Mouse (Mus musculus): ENCODE measurements around the gene Sod1. TPM values are rescaled to one million over a fixed set of nuclear protein-coding genes. Genes with fewer than 3 reads are reported as not detected.

Gene Sod1
- 1,220 and 1,387 TPM in 2 replicates for polyA plus RNA-seq (2014; fragmentation: Nextera tagmentation; extraction: Ambion mirVana)

- 2% methylated on average over 63 of the region's 63 CpGs for WGBS
- Histone ChIP-seq H3K27me3 (ENCODE audit: control insufficient read depth, insufficient read depth, low read length) (no peaks in the 10 kb centered on the region), H3K36me3 (ENCODE audit: control insufficient read depth, insufficient read depth, low read length) (peaks cover 21% of the 10 kb centered on the region; the same call in 1 of the 2 replicates), H3K4me3 (ENCODE audit: low read length) (peak within 1 kb of the TSS; percentile 93), H3K4me2 (replicated peaks; ENCODE audit: low read depth, low read length) (peak within 1 kb of the TSS; percentile 83), H3K9ac (ENCODE audit: low read depth, low read length) (peak within 1 kb of the TSS; percentile 90), H3K27ac (ENCODE audit: low read depth, low read length) (peak within 1 kb of the TSS; percentile 93), H3K9me3 (ENCODE audit: control insufficient read depth, low read length) (no peaks in the 10 kb centered on the region), H3K4me1 (ENCODE audit: control insufficient read depth, insufficient read depth, low read length) (peaks cover 7% of the 10 kb centered on the region)
- peak; percentile 97 for ATAC-seq (ENCODE audit: low FRiP score, low TSS enrichment)
Observed at GRCm38 (mm10) chr16:90220026-90220891, at the start of gene Sod1. Sod1 (plus strand) TSS chr16:90220754.

GRCm38 (mm10) chr16:90171416-90171815 lies 49.1 kb upstream of the Sod1 start:
- H3K4me3 ChIP-seq (ENCODE audit: low read length) = no peak overlapping the region
- 70% methylated on average over 8 of the region's 8 CpGs for WGBS
- no peak for ATAC-seq (ENCODE audit: low FRiP score, low TSS enrichment)
- H3K27ac ChIP-seq (ENCODE audit: low read depth, low read length) = no peak overlapping the region
- no peaks in the 10 kb centered on the region for H3K4me1 ChIP-seq (ENCODE audit: control insufficient read depth, insufficient read depth, low read length)
- H3K27me3 ChIP-seq (ENCODE audit: control insufficient read depth, insufficient read depth, low read length) = no peaks in the 10 kb centered on the region
- H3K36me3 ChIP-seq (ENCODE audit: control insufficient read depth, insufficient read depth, low read length) = no peaks in the 10 kb centered on the region
- no peak overlapping the region for H3K4me2 ChIP-seq (replicated peaks; ENCODE audit: low read depth, low read length)
- no peaks in the 10 kb centered on the region for H3K9me3 ChIP-seq (ENCODE audit: control insufficient read depth, low read length)
- H3K9ac ChIP-seq (ENCODE audit: low read depth, low read length) = no peak overlapping the region

- Histone ChIP-seq H3K4me2 (replicated peaks; ENCODE audit: low read depth, low read length) (no peak overlapping the region), H3K4me1 (ENCODE audit: control insufficient read depth, insufficient read depth, low read length) (no peaks in the 10 kb centered on the region), H3K27ac (ENCODE audit: low read depth, low read length) (no peak overlapping the region), H3K4me3 (ENCODE audit: low read length) (no peak overlapping the region), H3K36me3 (ENCODE audit: control insufficient read depth, insufficient read depth, low read length) (no peaks in the 10 kb centered on the region), H3K9ac (ENCODE audit: low read depth, low read length) (no peak overlapping the region), H3K9me3 (ENCODE audit: control insufficient read depth, low read length) (no peaks in the 10 kb centered on the region), H3K27me3 (ENCODE audit: control insufficient read depth, insufficient read depth, low read length) (no peaks in the 10 kb centered on the region)
- 73% methylated on average over 10 of the region's 10 CpGs for WGBS
- ATAC-seq (ENCODE audit: low FRiP score, low TSS enrichment) = no peak
Observed at GRCm38 (mm10) chr16:90176472-90176871, 44.1 kb upstream of the Sod1 start.

- no peaks in the 10 kb centered on the region for H3K9me3 ChIP-seq (ENCODE audit: control insufficient read depth, low read length)
- no peak overlapping the region for H3K4me2 ChIP-seq (replicated peaks; ENCODE audit: low read depth, low read length)
- no peak overlapping the region for H3K27ac ChIP-seq (ENCODE audit: low read depth, low read length)
- no peaks in the 10 kb centered on the region for H3K4me1 ChIP-seq (ENCODE audit: control insufficient read depth, insufficient read depth, low read length)
- 83% methylated on average over 8 of the region's 8 CpGs for WGBS
- no peak overlapping the region for H3K4me3 ChIP-seq (ENCODE audit: low read length)
- H3K9ac ChIP-seq (ENCODE audit: low read depth, low read length) = no peak overlapping the region
- H3K36me3 ChIP-seq (ENCODE audit: control insufficient read depth, insufficient read depth, low read length) = no peaks in the 10 kb centered on the region
- no peaks in the 10 kb centered on the region for H3K27me3 ChIP-seq (ENCODE audit: control insufficient read depth, insufficient read depth, low read length)
- ATAC-seq (ENCODE audit: low FRiP score, low TSS enrichment) = no peak
Observed at GRCm38 (mm10) chr16:90177425-90177824, 43.1 kb upstream of the Sod1 start.

GRCm38 (mm10) chr16:90178404-90178803 lies 42.1 kb upstream of the Sod1 start:
- Histone ChIP-seq H3K9me3 (ENCODE audit: control insufficient read depth, low read length) (no peaks in the 10 kb centered on the region), H3K4me1 (ENCODE audit: control insufficient read depth, insufficient read depth, low read length) (no peaks in the 10 kb centered on the region), H3K9ac (ENCODE audit: low read depth, low read length) (no peak overlapping the region), H3K27ac (ENCODE audit: low read depth, low read length) (no peak overlapping the region), H3K27me3 (ENCODE audit: control insufficient read depth, insufficient read depth, low read length) (no peaks in the 10 kb centered on the region), H3K4me2 (replicated peaks; ENCODE audit: low read depth, low read length) (no peak overlapping the region), H3K4me3 (ENCODE audit: low read length) (no peak overlapping the region), H3K36me3 (ENCODE audit: control insufficient read depth, insufficient read depth, low read length) (no peaks in the 10 kb centered on the region)
- ATAC-seq (ENCODE audit: low FRiP score, low TSS enrichment) = no peak
- WGBS = 93% methylated on average over 3 of the region's 3 CpGs

- H3K4me3 ChIP-seq (ENCODE audit: low read length) = no peak overlapping the region
- no peaks in the 10 kb centered on the region for H3K4me1 ChIP-seq (ENCODE audit: control insufficient read depth, insufficient read depth, low read length)
- H3K27me3 ChIP-seq (ENCODE audit: control insufficient read depth, insufficient read depth, low read length) = no peaks in the 10 kb centered on the region
- no peak for ATAC-seq (ENCODE audit: low FRiP score, low TSS enrichment)
- H3K9me3 ChIP-seq (ENCODE audit: control insufficient read depth, low read length) = no peaks in the 10 kb centered on the region
- no peaks in the 10 kb centered on the region for H3K36me3 ChIP-seq (ENCODE audit: control insufficient read depth, insufficient read depth, low read length)
- H3K27ac ChIP-seq (ENCODE audit: low read depth, low read length) = no peak overlapping the region
- no peak overlapping the region for H3K4me2 ChIP-seq (replicated peaks; ENCODE audit: low read depth, low read length)
- H3K9ac ChIP-seq (ENCODE audit: low read depth, low read length) = no peak overlapping the region
- 89% methylated on average over 5 of the region's 5 CpGs for WGBS
Observed at GRCm38 (mm10) chr16:90179892-90180291, 40.7 kb upstream of the Sod1 start.

GRCm38 (mm10) chr16:90180975-90181374 lies 39.6 kb upstream of the Sod1 start:
- Histone ChIP-seq H3K9ac (ENCODE audit: low read depth, low read length) (no peak overlapping the region), H3K4me1 (ENCODE audit: control insufficient read depth, insufficient read depth, low read length) (no peaks in the 10 kb centered on the region), H3K4me3 (ENCODE audit: low read length) (no peak overlapping the region), H3K27ac (ENCODE audit: low read depth, low read length) (no peak overlapping the region), H3K9me3 (ENCODE audit: control insufficient read depth, low read length) (no peaks in the 10 kb centered on the region), H3K36me3 (ENCODE audit: control insufficient read depth, insufficient read depth, low read length) (no peaks in the 10 kb centered on the region), H3K4me2 (replicated peaks; ENCODE audit: low read depth, low read length) (no peak overlapping the region), H3K27me3 (ENCODE audit: control insufficient read depth, insufficient read depth, low read length) (no peaks in the 10 kb centered on the region)
- 84% methylated on average over 6 of the region's 6 CpGs for WGBS
- no peak for ATAC-seq (ENCODE audit: low FRiP score, low TSS enrichment)

- ATAC-seq (ENCODE audit: low FRiP score, low TSS enrichment) = no peak
Observed at GRCm38 (mm10) chr16:90181673-90182072, 38.9 kb upstream of the Sod1 start.

GRCm38 (mm10) chr16:90184135-90184534 lies 36.4 kb upstream of the Sod1 start:
- Histone ChIP-seq H3K9ac (ENCODE audit: low read depth, low read length) (no peak overlapping the region), H3K4me2 (replicated peaks; ENCODE audit: low read depth, low read length) (no peak overlapping the region), H3K27ac (ENCODE audit: low read depth, low read length) (no peak overlapping the region), H3K4me1 (ENCODE audit: control insufficient read depth, insufficient read depth, low read length) (peaks cover 6% of the 10 kb centered on the region; the same call in 1 of the 2 replicates), H3K4me3 (ENCODE audit: low read length) (no peak overlapping the region), H3K27me3 (ENCODE audit: control insufficient read depth, insufficient read depth, low read length) (no peaks in the 10 kb centered on the region), H3K36me3 (ENCODE audit: control insufficient read depth, insufficient read depth, low read length) (no peaks in the 10 kb centered on the region), H3K9me3 (ENCODE audit: control insufficient read depth, low read length) (no peaks in the 10 kb centered on the region)
- WGBS = 70% methylated on average over 6 of the region's 6 CpGs
- ATAC-seq (ENCODE audit: low FRiP score, low TSS enrichment) = no peak

More at GRCm38 (mm10) chr16:90181673-90182072, 38.9 kb upstream of the Sod1 start:
- H3K4me1 ChIP-seq (ENCODE audit: control insufficient read depth, insufficient read depth, low read length) = no peaks in the 10 kb centered on the region
- 80% methylated on average over 8 of the region's 8 CpGs for WGBS
- H3K4me3 ChIP-seq (ENCODE audit: low read length) = no peak overlapping the region
- no peaks in the 10 kb centered on the region for H3K36me3 ChIP-seq (ENCODE audit: control insufficient read depth, insufficient read depth, low read length)
- H3K27me3 ChIP-seq (ENCODE audit: control insufficient read depth, insufficient read depth, low read length) = no peaks in the 10 kb centered on the region
- H3K9me3 ChIP-seq (ENCODE audit: control insufficient read depth, low read length) = no peaks in the 10 kb centered on the region
- no peak overlapping the region for H3K27ac ChIP-seq (ENCODE audit: low read depth, low read length)
- H3K4me2 ChIP-seq (replicated peaks; ENCODE audit: low read depth, low read length) = no peak overlapping the region
- no peak overlapping the region for H3K9ac ChIP-seq (ENCODE audit: low read depth, low read length)
